Mouse (Mus musculus): ENCODE results near the gene Lama5. TPM values are rescaled to one million over a fixed set of nuclear protein-coding genes. Genes with fewer than 3 reads are reported as not detected.

Gene Lama5
- polyA plus RNA-seq, 1 experiment, result 47.4 TPM

DNA sequence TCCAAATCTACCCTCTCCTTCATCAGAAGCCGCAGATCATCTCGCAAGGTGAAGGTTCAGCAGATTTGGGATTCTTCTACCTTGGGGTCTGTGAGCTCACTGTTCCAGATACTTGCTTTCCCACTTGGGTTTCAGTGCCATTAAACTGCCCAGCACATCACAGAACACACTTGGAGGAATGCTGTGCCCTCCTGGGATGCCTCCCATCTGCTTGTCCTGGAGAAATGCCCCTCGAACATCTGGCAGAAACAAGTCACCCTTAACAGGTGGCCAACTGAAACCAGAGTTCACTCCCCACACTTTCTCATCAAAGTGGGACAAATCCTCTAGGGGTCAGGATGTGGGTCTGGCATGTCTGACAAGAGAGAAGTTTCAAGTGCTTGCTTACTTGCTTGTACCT lies 67.0 kb downstream of the Lama5 start:
- peaks cover 6% of the 10 kb centered on the region for H3K36me3 ChIP-seq (ENCODE audit: control insufficient read depth, insufficient read depth)
- no peak overlapping the region for H3K4me3 ChIP-seq (ENCODE audit: insufficient read depth, poor library complexity, severe bottlenecking)

DNA sequence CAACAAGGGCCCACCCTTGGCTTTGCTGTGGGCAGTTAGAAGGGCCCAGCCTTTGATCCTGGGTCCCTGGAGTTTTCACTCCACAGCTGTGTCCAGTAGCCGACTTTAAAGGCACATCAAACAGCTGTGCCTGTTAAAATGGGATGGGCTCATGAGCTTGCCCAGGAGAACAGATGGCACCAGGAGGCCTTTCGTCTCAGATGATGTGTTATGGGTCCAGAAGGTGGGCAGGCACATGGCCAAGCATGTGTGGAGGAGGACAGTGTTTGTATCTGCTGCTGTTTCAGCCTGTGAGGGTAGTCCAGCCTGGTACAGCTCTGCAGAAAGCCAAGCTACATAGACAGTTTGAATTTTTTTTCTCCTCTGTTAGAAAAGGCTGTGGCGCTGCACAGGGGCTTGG lies 70.9 kb downstream of the Lama5 start:
- Histone ChIP-seq H3K4me3 (ENCODE audit: insufficient read depth, poor library complexity, severe bottlenecking) (no peak overlapping the region), H3K79me2 (ENCODE audit: control insufficient read depth, insufficient read depth) (no peaks in the 10 kb centered on the region), H3ac (ENCODE audit: control insufficient read depth, insufficient read length, low read depth) (no peak overlapping the region), H3K36me3 (ENCODE audit: control insufficient read depth, insufficient read depth) (peaks cover 27% of the 10 kb centered on the region), H3K79me3 (ENCODE audit: low read depth) (no peaks in the 10 kb centered on the region), H3K27me3 (ENCODE audit: control insufficient read depth, insufficient read depth, insufficient read length) (no peaks in the 10 kb centered on the region)
- no peak for TF ChIP-seq CEBPB (IDR thresholded peaks at IDR 0.05; ENCODE audit: low read depth)
- no peak for TF ChIP-seq MYOD1 (IDR thresholded peaks at IDR 0.05; ENCODE audit: control insufficient read depth, insufficient read length, low read depth)
- TF ChIP-seq FOSL1 (IDR thresholded peaks at IDR 0.05; ENCODE audit: insufficient read depth, low read length, poor library complexity, severe bottlenecking), result no peak
- no peak for TF ChIP-seq USF1 (IDR thresholded peaks at IDR 0.05; ENCODE audit: low read depth)
- no peak for TF ChIP-seq MAX (IDR thresholded peaks at IDR 0.05)
- no peak for TF ChIP-seq MYOG (IDR thresholded peaks at IDR 0.05; ENCODE audit: control insufficient read depth, extremely low read depth, insufficient read length)
- TF ChIP-seq CTCF (IDR thresholded peaks at IDR 0.05; ENCODE audit: control insufficient read depth, insufficient read depth, insufficient read length), result no peak

More for the DNA sequence above, 67.0 kb downstream of the Lama5 start:
- Histone ChIP-seq H3ac (ENCODE audit: control insufficient read depth, insufficient read length, low read depth) (no peak overlapping the region), H3K79me3 (ENCODE audit: low read depth) (no peaks in the 10 kb centered on the region), H3K27me3 (ENCODE audit: control insufficient read depth, insufficient read depth, insufficient read length) (no peaks in the 10 kb centered on the region), H3K79me2 (ENCODE audit: control insufficient read depth, insufficient read depth) (no peaks in the 10 kb centered on the region)
- no peak for TF ChIP-seq MYOG (IDR thresholded peaks at IDR 0.05; ENCODE audit: control insufficient read depth, extremely low read depth, insufficient read length)
- TF ChIP-seq CTCF (IDR thresholded peaks at IDR 0.05; ENCODE audit: control insufficient read depth, insufficient read depth, insufficient read length), result no peak
- TF ChIP-seq USF1 (IDR thresholded peaks at IDR 0.05; ENCODE audit: low read depth), result no peak
- TF ChIP-seq MAX (IDR thresholded peaks at IDR 0.05), result no peak
- TF ChIP-seq CEBPB (IDR thresholded peaks at IDR 0.05; ENCODE audit: low read depth), result no peak
- no peak for TF ChIP-seq FOSL1 (IDR thresholded peaks at IDR 0.05; ENCODE audit: insufficient read depth, low read length, poor library complexity, severe bottlenecking)
- no peak for TF ChIP-seq MYOD1 (IDR thresholded peaks at IDR 0.05; ENCODE audit: control insufficient read depth, insufficient read length, low read depth)

DNA sequence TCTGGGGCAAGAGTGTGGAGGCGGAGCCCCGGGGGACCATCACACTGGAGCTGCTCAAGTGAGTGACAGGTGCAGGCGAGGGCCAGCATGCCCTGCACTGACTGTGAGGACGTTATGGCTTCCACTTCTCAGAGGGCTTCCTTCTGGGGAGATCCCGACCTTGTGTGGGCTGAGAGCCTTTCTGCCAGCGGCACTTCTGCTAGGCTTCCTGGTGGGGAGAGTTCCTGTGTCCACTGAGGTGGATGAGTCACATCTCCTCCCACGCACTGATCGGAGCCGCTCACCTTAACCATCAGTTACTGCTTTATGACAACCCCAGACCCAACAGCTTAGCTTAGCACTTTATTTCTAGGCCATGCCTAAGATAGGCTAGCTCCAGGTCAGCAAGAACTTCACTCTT lies 77.1 kb downstream of the Lama5 start:
- H3K27me3 ChIP-seq (ENCODE audit: control insufficient read depth, insufficient read depth, insufficient read length), result no peaks in the 10 kb centered on the region
- TF ChIP-seq MYOG (IDR thresholded peaks at IDR 0.05; ENCODE audit: control insufficient read depth, extremely low read depth, insufficient read length) (no peak), USF1 (IDR thresholded peaks at IDR 0.05; ENCODE audit: low read depth) (no peak), MAX (IDR thresholded peaks at IDR 0.05) (no peak), CEBPB (IDR thresholded peaks at IDR 0.05; ENCODE audit: low read depth) (no peak), MYOD1 (IDR thresholded peaks at IDR 0.05; ENCODE audit: control insufficient read depth, insufficient read length, low read depth) (no peak), FOSL1 (IDR thresholded peaks at IDR 0.05; ENCODE audit: insufficient read depth, low read length, poor library complexity, severe bottlenecking) (no peak), CTCF (IDR thresholded peaks at IDR 0.05; ENCODE audit: control insufficient read depth, insufficient read depth, insufficient read length) (no peak)
- no peaks in the 10 kb centered on the region for H3K79me3 ChIP-seq (ENCODE audit: low read depth)
- H3K79me2 ChIP-seq (ENCODE audit: control insufficient read depth, insufficient read depth), result no peaks in the 10 kb centered on the region
- no peak overlapping the region for H3ac ChIP-seq (ENCODE audit: control insufficient read depth, insufficient read length, low read depth)
- peaks cover 33% of the 10 kb centered on the region for H3K36me3 ChIP-seq (ENCODE audit: control insufficient read depth, insufficient read depth)
- H3K4me3 ChIP-seq (ENCODE audit: insufficient read depth, poor library complexity, severe bottlenecking), result no peak overlapping the region

DNA sequence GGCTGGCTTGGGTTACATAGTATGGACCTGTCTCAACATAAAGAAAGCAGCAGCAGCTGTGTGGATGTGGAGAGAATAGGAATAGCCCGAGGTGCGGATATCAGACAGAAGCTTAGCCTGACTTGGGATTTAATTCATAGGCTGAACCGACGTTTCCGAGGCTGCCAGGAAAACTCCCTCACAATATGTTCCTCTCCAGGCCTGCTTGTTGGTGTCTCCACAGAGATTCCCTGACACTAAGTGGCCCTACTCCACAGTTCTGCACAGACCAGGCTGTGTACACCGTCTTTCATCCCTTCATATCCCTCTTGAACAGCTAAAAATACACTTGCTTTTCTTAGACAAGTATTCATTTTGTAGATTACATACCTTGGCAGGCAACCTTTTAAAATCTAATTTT lies 78.3 kb downstream of the Lama5 start:
- Histone ChIP-seq H3K79me2 (ENCODE audit: control insufficient read depth, insufficient read depth) (no peaks in the 10 kb centered on the region), H3K79me3 (ENCODE audit: low read depth) (no peaks in the 10 kb centered on the region), H3ac (ENCODE audit: control insufficient read depth, insufficient read length, low read depth) (no peak overlapping the region), H3K27me3 (ENCODE audit: control insufficient read depth, insufficient read depth, insufficient read length) (no peaks in the 10 kb centered on the region), H3K4me3 (ENCODE audit: insufficient read depth, poor library complexity, severe bottlenecking) (no peak overlapping the region), H3K36me3 (ENCODE audit: control insufficient read depth, insufficient read depth) (peaks cover 22% of the 10 kb centered on the region)
- TF ChIP-seq MYOG (IDR thresholded peaks at IDR 0.05; ENCODE audit: control insufficient read depth, extremely low read depth, insufficient read length) (no peak), FOSL1 (IDR thresholded peaks at IDR 0.05; ENCODE audit: insufficient read depth, low read length, poor library complexity, severe bottlenecking) (no peak), CEBPB (IDR thresholded peaks at IDR 0.05; ENCODE audit: low read depth) (no peak), MYOD1 (IDR thresholded peaks at IDR 0.05; ENCODE audit: control insufficient read depth, insufficient read length, low read depth) (no peak), USF1 (IDR thresholded peaks at IDR 0.05; ENCODE audit: low read depth) (no peak), MAX (IDR thresholded peaks at IDR 0.05) (no peak), CTCF (IDR thresholded peaks at IDR 0.05; ENCODE audit: control insufficient read depth, insufficient read depth, insufficient read length) (no peak)

DNA sequence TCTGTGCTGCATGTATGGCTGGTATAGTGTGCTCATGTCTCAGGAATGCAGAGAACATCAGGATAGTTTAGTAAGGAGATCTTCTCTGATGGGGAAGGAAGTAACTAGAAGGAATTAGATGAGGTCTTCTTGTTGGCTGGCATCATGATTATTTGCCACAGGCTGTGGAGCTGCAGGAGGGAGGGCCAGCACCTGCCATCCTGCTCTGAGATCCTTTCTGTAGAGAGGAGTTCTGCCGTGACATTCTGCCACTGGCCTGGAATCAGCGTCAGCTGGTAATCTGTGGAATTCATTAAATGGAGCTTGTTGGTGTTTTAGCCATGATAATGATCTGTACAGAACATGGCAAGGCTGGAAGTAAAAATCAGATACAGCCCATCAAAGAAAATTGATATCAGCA lies 79.6 kb downstream of the Lama5 start:
- no peak for TF ChIP-seq USF1 (IDR thresholded peaks at IDR 0.05; ENCODE audit: low read depth)
- TF ChIP-seq MYOG (IDR thresholded peaks at IDR 0.05; ENCODE audit: control insufficient read depth, extremely low read depth, insufficient read length), result no peak
- no peak for TF ChIP-seq CTCF (IDR thresholded peaks at IDR 0.05; ENCODE audit: control insufficient read depth, insufficient read depth, insufficient read length)
- no peak for TF ChIP-seq MYOD1 (IDR thresholded peaks at IDR 0.05; ENCODE audit: control insufficient read depth, insufficient read length, low read depth)
- no peak for TF ChIP-seq MAX (IDR thresholded peaks at IDR 0.05)
- TF ChIP-seq CEBPB (IDR thresholded peaks at IDR 0.05; ENCODE audit: low read depth), result no peak
- TF ChIP-seq FOSL1 (IDR thresholded peaks at IDR 0.05; ENCODE audit: insufficient read depth, low read length, poor library complexity, severe bottlenecking), result no peak
- no peaks in the 10 kb centered on the region for H3K79me3 ChIP-seq (ENCODE audit: low read depth)
- H3K79me2 ChIP-seq (ENCODE audit: control insufficient read depth, insufficient read depth), result no peaks in the 10 kb centered on the region
- H3K4me3 ChIP-seq (ENCODE audit: insufficient read depth, poor library complexity, severe bottlenecking), result no peak overlapping the region
- no peaks in the 10 kb centered on the region for H3K27me3 ChIP-seq (ENCODE audit: control insufficient read depth, insufficient read depth, insufficient read length)
- no peak overlapping the region for H3ac ChIP-seq (ENCODE audit: control insufficient read depth, insufficient read length, low read depth)
- H3K36me3 ChIP-seq (ENCODE audit: control insufficient read depth, insufficient read depth), result peaks cover 18% of the 10 kb centered on the region

DNA sequence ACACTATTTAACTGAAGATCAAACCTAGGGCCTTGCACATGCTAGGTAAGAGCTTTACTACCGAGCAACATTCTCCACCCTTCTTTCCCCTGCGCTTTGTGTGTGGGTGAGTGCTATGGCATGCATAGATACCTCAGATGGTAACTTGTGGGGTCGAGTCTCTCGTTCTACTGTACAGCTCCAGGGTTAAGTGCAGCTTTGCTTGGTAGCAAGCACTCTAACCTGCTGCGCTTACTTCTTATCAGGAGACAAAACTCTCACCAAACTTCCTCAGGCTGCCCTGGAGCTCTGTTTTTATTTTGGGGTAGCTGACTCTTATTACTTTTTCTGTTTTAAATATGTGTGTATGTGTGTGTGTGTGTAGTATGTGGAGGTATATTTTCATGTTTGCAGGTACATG lies 90.2 kb downstream of the Lama5 start:
- Histone ChIP-seq H3K79me3 (ENCODE audit: low read depth) (no peaks in the 10 kb centered on the region), H3K79me2 (ENCODE audit: control insufficient read depth, insufficient read depth) (no peaks in the 10 kb centered on the region), H3K4me3 (ENCODE audit: insufficient read depth, poor library complexity, severe bottlenecking) (no peak overlapping the region), H3K36me3 (ENCODE audit: control insufficient read depth, insufficient read depth) (no peaks in the 10 kb centered on the region), H3ac (ENCODE audit: control insufficient read depth, insufficient read length, low read depth) (no peak overlapping the region), H3K27me3 (ENCODE audit: control insufficient read depth, insufficient read depth, insufficient read length) (no peaks in the 10 kb centered on the region)
- TF ChIP-seq FOSL1 (IDR thresholded peaks at IDR 0.05; ENCODE audit: insufficient read depth, low read length, poor library complexity, severe bottlenecking) (no peak), CEBPB (IDR thresholded peaks at IDR 0.05; ENCODE audit: low read depth) (no peak), MYOD1 (IDR thresholded peaks at IDR 0.05; ENCODE audit: control insufficient read depth, insufficient read length, low read depth) (no peak), MYOG (IDR thresholded peaks at IDR 0.05; ENCODE audit: control insufficient read depth, extremely low read depth, insufficient read length) (no peak), USF1 (IDR thresholded peaks at IDR 0.05; ENCODE audit: low read depth) (no peak), MAX (IDR thresholded peaks at IDR 0.05) (no peak), CTCF (IDR thresholded peaks at IDR 0.05; ENCODE audit: control insufficient read depth, insufficient read depth, insufficient read length) (no peak)

Measured in C2C12 (cell line).